Mouse (Mus musculus): Measurements from ENCODE around the gene Mast4.

GRCm38 (mm10) chr13:103000891-103001290 lies 333.4 kb downstream of the Mast4 start:
- TF ChIP-seq SIN3A (IDR thresholded peaks at IDR 0.05; ENCODE audit: low read length) (no peak), HCFC1 (IDR thresholded peaks at IDR 0.05; ENCODE audit: low read depth, low read length) (no peak), EP300 (IDR thresholded peaks at IDR 0.05; ENCODE audit: low read length) (no peak), MAX (IDR thresholded peaks at IDR 0.05; ENCODE audit: low read length) (no peak), ZKSCAN1 (IDR thresholded peaks at IDR 0.05; ENCODE audit: borderline replicate concordance, low read depth, low read length) (no peak)

All from CH12.LX (cell line).